Mouse (Mus musculus) liver, embryonic 11.5 days (tissue): ENCODE results near the gene Tns1. TPM values are rescaled to one million over a fixed set of nuclear protein-coding genes. Genes with fewer than 3 reads are reported as not detected.
"Not testable (repeated sequence)": the region's sequence is repeated elsewhere in the genome, so short reads cannot be mapped to it uniquely, and the experiment has no call there.

Source experiments
- ATAC-seq: fragments of 200-750 bp; cut with Nextera tagmentation; replicated peaks from 2 replicates; pipeline ENCODE4 v1.8.0; 2017; ENCODE audit warnings: moderate number of reproducible peaks, mild to moderate bottlenecking, moderate TSS enrichment, moderate library complexity; ENCODE audit not compliant: low FRiP score
- DNase-seq: peaks from one replicate; pipeline ENCODE4 v3.0.0-alpha.2; 2017; ENCODE audit warnings: low spot score
- H3K27ac ChIP-seq: fragments of 300-500 bp; sonication (generic); 2 replicates; pipeline ENCODE4 v1.5.1; 2014; ENCODE audit warnings: mild to moderate bottlenecking, low read depth, low read length, control low read depth
- H3K27me3 ChIP-seq: fragments of 300-500 bp; sonication (generic); replicated peaks from 2 replicates; pipeline ENCODE4 v1.6.1; 2014; ENCODE audit warnings: low read length, mixed read lengths; ENCODE audit not compliant: control insufficient read depth, insufficient read depth
- H3K36me3 ChIP-seq: fragments of 300-500 bp; sonication (generic); 2 replicates; pipeline ENCODE4 v1.6.1; 2014; ENCODE audit warnings: mild to moderate bottlenecking, low read length, moderate library complexity, mixed read lengths; ENCODE audit not compliant: control insufficient read depth, insufficient read depth
- H3K4me1 ChIP-seq: fragments of 300-500 bp; sonication (generic); replicated peaks from 2 replicates; pipeline ENCODE4 v1.6.1; 2014; ENCODE audit warnings: low read length, mixed read lengths; ENCODE audit not compliant: control insufficient read depth, insufficient read depth
- H3K4me2 ChIP-seq: fragments of 300-500 bp; sonication (generic); 2 replicates; pipeline ENCODE4 v1.6.1; 2014; ENCODE audit warnings: mild to moderate bottlenecking, control low read depth, moderate library complexity
- H3K4me3 ChIP-seq: fragments of 300-500 bp; sonication (generic); 2 replicates; pipeline ENCODE4 v1.5.1; 2014; ENCODE audit warnings: low read depth, low read length, control low read depth
- H3K9ac ChIP-seq: fragments of 300-500 bp; sonication (generic); 2 replicates; pipeline ENCODE4 v1.6.1; 2014; ENCODE audit warnings: low read depth, low read length, control low read depth
- H3K9me3 ChIP-seq: fragments of 300-500 bp; sonication (generic); 2 replicates; pipeline ENCODE4 v1.6.1; 2016; ENCODE audit warnings: low read length, inconsistent platforms, mixed read lengths; ENCODE audit not compliant: control insufficient read depth
- WGBS: fragments of 180-500 bp; shearing (Covaris S2); extraction: QIAGEN DNeasy Blood & Tissue Kit; methylation state at CpG from one replicate; pipeline ENCODE4 v1.1.7; 2014; 5-methylcytosine and 5-hydroxymethylcytosine counted together
- polyA plus RNA-seq: library from polyadenylated mRNA; unstranded; fragments of >200 nt; fragmentation: Nextera tagmentation; extraction: Ambion mirVana; gene quantifications from 2 replicates; pipeline ENCODE4 v1.2.1, GENCODE M21; 2014

Gene Tns1
- polyA plus RNA-seq, 1 experiment from 2014 or later, result 19.4 TPM

DNA sequence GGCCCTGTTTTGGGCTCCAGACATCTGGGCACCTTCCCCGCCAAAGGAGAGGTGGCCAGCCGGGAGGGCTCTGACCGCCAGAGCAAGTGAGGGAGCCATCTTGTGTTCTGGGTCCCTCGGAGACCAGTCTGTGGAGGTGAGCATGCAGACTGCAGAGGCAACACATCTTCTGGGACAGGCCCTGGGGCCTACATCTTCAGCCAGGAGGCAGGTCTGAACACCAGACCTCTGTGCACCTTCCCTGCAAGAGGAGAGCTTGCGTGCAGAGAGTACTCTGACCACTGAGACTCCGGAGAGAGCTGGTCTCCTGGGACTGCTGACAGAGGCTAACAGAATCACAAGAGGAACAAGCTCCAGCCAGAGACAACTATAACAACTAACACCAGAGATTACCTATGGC lies 228.8 kb downstream of the Tns1 start:
- not testable (repeated sequence) for H3K9me3 ChIP-seq, H3K36me3 ChIP-seq, H3K4me2 ChIP-seq, ATAC-seq, H3K4me1 ChIP-seq, H3K9ac ChIP-seq, H3K27ac ChIP-seq, H3K4me3 ChIP-seq, DNase-seq, H3K27me3 ChIP-seq
- WGBS, result 90% methylated on average over 6 of the region's 6 CpGs

DNA sequence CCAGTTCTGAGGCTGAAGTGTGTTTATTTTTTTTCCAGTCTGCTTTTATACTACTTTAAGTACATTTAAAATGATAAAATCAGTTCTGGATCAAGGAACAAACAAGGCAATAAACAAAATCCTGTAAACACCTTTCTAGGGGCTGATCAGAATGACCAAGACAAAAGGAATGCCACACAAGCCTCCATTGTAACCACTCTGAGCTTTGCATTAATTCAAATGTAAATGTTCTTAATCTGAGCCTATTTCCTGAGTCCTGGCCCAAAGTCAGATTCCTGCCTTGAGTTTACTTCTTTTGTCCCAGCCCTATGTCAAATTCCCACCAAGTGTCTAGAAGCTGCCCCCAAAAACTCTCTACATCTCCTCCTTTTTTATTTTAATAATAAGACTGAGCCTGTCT lies 243.5 kb downstream of the Tns1 start:
- H3K9me3 ChIP-seq, result no peaks in the 10 kb centered on the region
- no peaks in the 10 kb centered on the region for H3K36me3 ChIP-seq
- ATAC-seq (no peak), DNase-seq (no peak)
- H3K27me3 ChIP-seq, result no peaks in the 10 kb centered on the region
- no peak overlapping the region for H3K9ac ChIP-seq
- no peaks in the 10 kb centered on the region for H3K4me1 ChIP-seq
- no peak overlapping the region for H3K4me3 ChIP-seq
- no peak overlapping the region for H3K4me2 ChIP-seq
- no peak overlapping the region for H3K27ac ChIP-seq

DNA sequence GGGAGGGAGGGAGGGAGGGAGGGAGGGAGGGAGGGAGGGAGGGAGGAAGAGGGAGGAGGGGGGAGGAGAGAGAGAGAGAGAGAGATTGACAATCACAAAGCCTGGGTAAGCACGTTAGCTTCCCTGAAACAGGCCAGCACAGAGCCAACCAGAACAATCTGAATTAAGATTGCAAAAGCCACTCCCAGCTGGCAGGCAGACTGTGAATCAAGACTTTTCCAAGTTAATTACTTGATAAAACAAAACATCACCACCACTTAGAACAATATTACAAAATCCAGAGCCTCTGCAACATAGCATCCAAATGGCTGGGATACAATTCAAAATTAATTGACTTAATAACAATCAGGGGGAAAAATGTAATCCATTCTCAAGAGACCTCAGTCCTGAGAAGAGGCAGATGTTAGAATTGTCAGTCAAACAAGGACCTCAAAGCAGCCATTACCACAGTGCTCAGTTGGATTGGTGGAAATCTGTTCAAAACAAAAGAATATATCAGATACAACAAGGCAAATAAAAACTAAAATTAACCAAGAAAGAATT lies 248.5 kb downstream of the Tns1 start:
- no peaks in the 10 kb centered on the region for H3K9me3 ChIP-seq
- ATAC-seq, result no peak
- H3K27me3 ChIP-seq, result no peaks in the 10 kb centered on the region
- no peaks in the 10 kb centered on the region for H3K36me3 ChIP-seq
- 16% methylated on average over 1 of the region's 1 CpGs for WGBS
- no peak overlapping the region for H3K4me2 ChIP-seq
- no peak overlapping the region for H3K9ac ChIP-seq
- DNase-seq, result no peak
- no peak overlapping the region for H3K4me3 ChIP-seq
- no peaks in the 10 kb centered on the region for H3K4me1 ChIP-seq
- no peak overlapping the region for H3K27ac ChIP-seq

GRCm38 (mm10) chr1:73864314-73864713 lies 259.9 kb downstream of the Tns1 start:
- Histone ChIP-seq H3K36me3 (no peaks in the 10 kb centered on the region), H3K27ac (no peak overlapping the region), H3K4me3 (no peak overlapping the region), H3K27me3 (no peaks in the 10 kb centered on the region), H3K9ac (no peak overlapping the region), H3K4me1 (no peaks in the 10 kb centered on the region), H3K4me2 (no peak overlapping the region), H3K9me3 (no peaks in the 10 kb centered on the region)
- ATAC-seq (no peak), DNase-seq (no peak)
- WGBS, result 81% methylated on average over 3 of the region's 3 CpGs

DNA sequence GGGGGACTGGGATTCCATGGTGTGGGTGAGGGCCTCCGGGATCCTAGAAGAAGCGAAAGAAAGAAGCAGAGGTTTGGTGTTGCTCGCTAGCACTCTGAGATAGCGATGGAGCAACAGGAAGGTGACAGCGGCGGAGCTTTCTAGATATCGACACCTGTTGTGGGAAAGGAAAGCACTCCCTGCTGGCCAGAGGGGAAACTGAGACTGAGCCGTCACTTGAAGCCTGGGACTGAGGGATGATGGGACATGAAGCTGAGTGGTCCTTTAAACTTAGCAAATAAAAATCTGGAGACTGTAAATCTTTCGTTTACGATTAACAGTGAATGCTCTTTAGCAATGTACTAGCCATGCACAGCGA lies 261.2 kb downstream of the Tns1 start:
- Histone ChIP-seq H3K36me3 (no peaks in the 10 kb centered on the region), H3K4me1 (no peaks in the 10 kb centered on the region), H3K4me3 (no peak overlapping the region), H3K27ac (no peak overlapping the region), H3K27me3 (no peaks in the 10 kb centered on the region), H3K9ac (no peak overlapping the region), H3K4me2 (peak overlapping the region; percentile 18), H3K9me3 (no peaks in the 10 kb centered on the region)
- ATAC-seq (no peak), DNase-seq (no peak)
- WGBS, result 32% methylated on average over 11 of the region's 11 CpGs

DNA sequence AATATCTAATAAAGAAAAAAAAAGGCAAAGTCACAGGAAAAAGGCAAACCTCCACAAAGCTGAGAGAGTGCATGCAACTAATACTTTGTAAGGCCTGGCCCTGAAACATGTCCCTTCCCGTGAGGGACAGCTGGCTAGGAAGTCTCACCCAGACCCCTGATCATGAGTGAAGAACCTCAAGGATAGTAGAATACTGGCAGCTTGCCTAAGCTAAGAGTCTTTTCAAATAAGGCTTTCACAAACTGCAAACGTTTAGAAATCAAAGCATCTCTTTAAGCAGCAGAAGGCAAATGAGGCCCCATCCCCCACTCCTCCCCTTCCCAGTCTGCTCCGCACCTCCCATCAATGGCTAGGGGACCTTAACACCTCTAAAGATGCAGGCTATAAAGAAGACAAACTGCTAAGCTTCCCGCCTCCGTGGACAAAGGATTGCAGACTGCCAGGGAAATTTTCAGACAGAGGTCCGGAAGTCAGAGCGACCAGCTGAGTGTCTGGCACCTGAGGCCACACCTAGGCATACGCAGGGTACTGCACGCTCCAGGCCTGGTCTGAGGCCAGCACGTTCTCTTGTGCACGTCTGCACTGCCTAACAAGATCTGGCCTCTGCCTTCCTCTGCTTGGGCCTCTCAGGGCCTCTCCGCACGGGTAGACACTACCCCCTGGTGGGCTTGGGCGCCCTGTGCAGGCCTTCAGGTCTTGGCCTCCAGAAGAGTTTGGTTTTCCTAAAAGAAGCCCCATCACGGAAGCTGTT lies 261.8 kb downstream of the Tns1 start:
- Histone ChIP-seq H3K27ac (no peak overlapping the region), H3K36me3 (no peaks in the 10 kb centered on the region), H3K4me3 (no peak overlapping the region), H3K4me1 (no peaks in the 10 kb centered on the region), H3K9me3 (no peaks in the 10 kb centered on the region), H3K9ac (no peak overlapping the region), H3K27me3 (no peaks in the 10 kb centered on the region), H3K4me2 (peak overlapping the region; percentile 18)
- ATAC-seq (peak; percentile 79), DNase-seq (peak; percentile 73)
- WGBS, result 20% methylated on average over 15 of the region's 15 CpGs

DNA sequence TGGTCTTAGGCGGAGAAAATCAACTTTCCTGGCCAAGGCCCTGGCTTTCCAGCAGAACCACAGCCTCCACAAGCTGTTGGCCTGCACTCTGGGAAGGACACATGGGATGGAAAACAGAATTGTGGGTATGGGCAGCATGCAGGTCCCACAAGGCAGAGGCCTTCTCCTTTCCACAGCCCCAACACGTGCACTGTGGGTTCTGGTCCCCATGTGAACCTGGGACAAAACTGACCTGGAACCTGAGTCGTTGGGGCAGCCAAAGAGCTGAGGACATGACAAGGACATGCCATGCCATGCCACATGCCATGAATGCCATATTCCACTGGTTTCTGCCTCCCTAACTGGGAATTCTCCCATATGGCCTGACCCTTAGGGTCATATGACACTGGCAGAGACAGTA lies 263.8 kb downstream of the Tns1 start:
- 81% methylated on average over 3 of the region's 3 CpGs for WGBS
- Histone ChIP-seq H3K9ac (no peak overlapping the region), H3K9me3 (no peaks in the 10 kb centered on the region), H3K27me3 (no peaks in the 10 kb centered on the region), H3K4me3 (no peak overlapping the region), H3K4me1 (no peaks in the 10 kb centered on the region), H3K27ac (no peak overlapping the region), H3K36me3 (no peaks in the 10 kb centered on the region), H3K4me2 (no peak overlapping the region)
- ATAC-seq (no peak), DNase-seq (no peak)

Other genes with a start within 250 kb of the Tns1 start
- 0.17 and 0.34 TPM in 2 replicates for gene Rufy4, start 1.1 kb upstream of the Tns1 start, polyA plus RNA-seq
- 0.47 and 0.70 TPM in 2 replicates for gene Cxcr2, start 29.5 kb upstream of the Tns1 start, polyA plus RNA-seq
- gene Cxcr1, start 70.2 kb upstream of the Tns1 start, polyA plus RNA-seq, result not detected in 2 replicates
- gene Arpc2, start 111.6 kb upstream of the Tns1 start, polyA plus RNA-seq, result 375 and 384 TPM in 2 replicates
- gene Gpbar1, start 154.1 kb upstream of the Tns1 start, polyA plus RNA-seq, result 2.8 and 3.2 TPM in 2 replicates
- gene Aamp, start 160.3 kb upstream of the Tns1 start, polyA plus RNA-seq, result 190 and 193 TPM in 2 replicates
- 79.7 and 84.3 TPM in 2 replicates for gene Pnkd, start 160.5 kb upstream of the Tns1 start, polyA plus RNA-seq
- 21.7 and 22.9 TPM in 2 replicates for gene Tmbim1, start 181.2 kb upstream of the Tns1 start, polyA plus RNA-seq
- 0.21 TPM in 1 of 2 replicates, not detected in the other for gene Catip, start 237.7 kb upstream of the Tns1 start, polyA plus RNA-seq